Mouse (Mus musculus) layer of hippocampus, adult 18-20 months (tissue): ENCODE measurements around the gene Il4ra. TPM values are rescaled to one million over a fixed set of nuclear protein-coding genes. Genes with fewer than 3 reads are reported as not detected.

Experiments used
- DNase-seq, 2 experiments: peaks; one replicate each; pipeline ENCODE4 v3.0.0; 2022; ENCODE audit warnings: low spot score in 2 of 2
- long read RNA-seq: library from polyadenylated mRNA; stranded (forward); transcript quantifications from one replicate; pipeline ENCODE4 v2.0.0, GENCODE M21; 2021
- total RNA-seq, 2 experiments: library from RNA; stranded (reverse); gene quantifications; 2 replicates each; pipeline ENCODE4 v1.2.3; 2021

Gene Il4ra
- 1 to 10 TPM; 4.0 to 4.7 TPM for total RNA-seq
- long read RNA-seq, full-length matches to known transcripts: 2 of 5 reads
- long read RNA-seq, partial matches to known transcripts: 0 of 5 reads
- long read RNA-seq, other reads (novel, unspliced or antisense): 3 of 5 reads

DNA sequence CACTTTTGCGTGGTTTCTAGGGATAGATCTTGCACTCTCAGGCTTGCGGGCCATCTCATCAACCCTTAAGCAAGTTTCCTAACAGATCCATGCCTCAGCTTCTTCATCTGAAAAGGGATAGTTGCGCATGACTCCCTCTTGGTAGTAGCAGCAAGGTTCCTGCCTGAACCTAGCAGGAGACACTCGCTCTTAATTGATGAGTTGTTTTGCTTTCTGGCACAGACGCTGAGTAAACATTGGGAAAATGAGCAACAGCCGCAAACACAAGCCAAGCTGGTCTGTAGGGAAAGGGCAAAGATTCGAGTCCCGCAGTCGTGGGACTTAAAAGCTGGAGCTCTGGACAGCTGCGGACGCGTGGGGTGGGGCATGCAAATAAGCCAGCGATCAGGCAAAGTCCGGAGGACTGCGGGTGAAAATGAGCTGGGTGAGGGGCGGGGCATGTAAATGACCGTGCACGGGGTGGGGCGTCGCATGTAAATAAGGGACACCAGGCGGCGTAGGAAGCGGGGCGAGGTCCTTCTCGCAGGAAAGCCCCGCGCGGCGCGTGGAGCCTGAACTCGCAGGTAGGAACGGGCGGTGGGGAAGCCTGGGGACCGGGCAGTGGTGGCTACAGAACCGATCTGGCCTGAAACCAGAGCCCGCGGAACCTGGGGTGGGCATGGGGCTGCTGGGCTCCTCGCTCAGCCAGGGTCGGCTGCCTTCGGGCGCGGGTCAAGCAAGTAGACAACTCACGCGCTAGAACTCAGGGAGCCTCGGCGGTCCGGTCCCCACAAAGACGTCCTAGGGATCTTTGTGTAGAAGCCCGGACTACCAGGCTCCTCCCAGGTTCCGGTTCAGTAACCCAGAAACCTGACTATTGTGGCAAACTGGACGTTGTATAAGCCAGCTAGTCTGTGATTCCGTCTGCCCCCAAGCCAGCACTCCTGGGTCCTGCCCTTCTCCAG is at the start of gene Il4ra:
Gene Il4ra, plus strand, starts transcription at position 355 of the 944 bp plus-strand sequence.
- DNase-seq: peak; percentile 19 to 54

DNA sequence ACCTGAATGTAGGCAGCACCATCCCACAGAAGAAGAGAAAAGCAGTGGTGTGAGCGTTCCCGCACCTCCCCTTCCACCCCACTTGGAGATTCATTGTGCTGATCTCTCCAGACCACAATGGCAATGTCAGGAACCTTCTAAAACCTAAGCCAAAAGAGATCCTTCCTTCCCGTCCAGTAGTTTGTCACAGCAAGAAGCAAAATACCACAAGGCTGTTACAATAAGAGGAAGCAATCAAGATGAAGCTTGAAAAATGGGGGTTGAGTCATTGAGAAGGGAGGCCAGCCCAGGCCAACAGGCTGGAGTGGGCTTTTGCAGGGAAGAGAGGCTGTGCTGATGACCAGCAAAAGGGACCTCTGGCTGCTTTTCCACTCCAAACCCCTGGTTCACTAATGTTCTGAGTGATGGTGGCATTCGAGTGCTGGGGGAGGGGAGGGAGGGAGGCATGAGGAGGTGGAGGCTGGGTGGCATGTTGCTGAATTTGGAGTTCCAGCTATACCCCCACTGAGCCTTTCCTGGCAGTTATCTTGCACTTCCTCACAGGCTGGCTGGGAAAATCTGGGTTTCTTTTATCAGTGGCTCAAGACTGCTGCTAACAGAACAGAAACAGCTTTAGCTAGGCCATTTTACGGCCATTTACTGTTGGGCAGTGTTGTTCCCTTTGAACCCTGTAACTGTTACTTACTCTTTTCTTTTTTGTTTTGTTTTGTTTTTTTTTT is 48.4 kb upstream of the Il4ra start:
- DNase-seq: no peak

DNA sequence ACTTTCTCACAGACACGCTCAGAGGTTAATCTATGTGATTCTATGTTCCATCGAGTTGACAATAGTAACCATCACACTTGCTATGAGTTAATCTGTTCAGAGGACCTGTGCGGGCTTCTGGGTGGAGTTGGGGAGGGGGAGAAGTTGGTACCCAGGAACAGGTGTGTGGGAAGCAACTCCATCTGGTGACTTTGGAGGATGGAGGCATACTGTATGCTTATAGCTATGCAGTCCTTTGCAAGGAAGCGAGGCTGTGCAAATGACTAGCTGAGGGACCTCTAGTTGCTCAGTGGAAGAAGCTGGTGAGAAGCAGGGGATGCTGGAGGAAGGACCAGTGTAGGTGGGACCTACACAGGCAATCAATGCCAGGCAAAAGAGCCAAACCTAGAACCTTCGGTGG is 47.3 kb upstream of the Il4ra start:
- DNase-seq: peak; percentile 32 to 59

DNA sequence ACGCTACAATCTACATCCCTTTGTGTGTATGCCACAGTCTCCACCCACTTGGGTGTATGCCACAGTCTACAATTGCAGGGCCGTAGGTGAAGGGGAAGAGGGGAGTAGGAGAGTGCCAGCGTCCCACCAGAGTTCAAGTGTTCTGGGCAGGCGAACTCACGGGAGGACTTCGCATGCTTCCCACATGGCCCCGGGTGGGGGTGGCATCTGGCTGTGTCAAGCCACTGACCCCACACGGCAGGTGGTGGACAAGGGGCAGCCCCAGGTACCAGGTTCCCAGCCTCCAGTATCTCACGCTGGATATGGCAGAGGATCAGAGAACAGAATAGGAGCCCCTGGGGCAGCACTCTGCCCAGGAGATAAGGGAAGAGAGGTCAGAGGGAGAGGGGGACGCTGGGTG is 46.4 kb upstream of the Il4ra start:
- DNase-seq: no peak

DNA sequence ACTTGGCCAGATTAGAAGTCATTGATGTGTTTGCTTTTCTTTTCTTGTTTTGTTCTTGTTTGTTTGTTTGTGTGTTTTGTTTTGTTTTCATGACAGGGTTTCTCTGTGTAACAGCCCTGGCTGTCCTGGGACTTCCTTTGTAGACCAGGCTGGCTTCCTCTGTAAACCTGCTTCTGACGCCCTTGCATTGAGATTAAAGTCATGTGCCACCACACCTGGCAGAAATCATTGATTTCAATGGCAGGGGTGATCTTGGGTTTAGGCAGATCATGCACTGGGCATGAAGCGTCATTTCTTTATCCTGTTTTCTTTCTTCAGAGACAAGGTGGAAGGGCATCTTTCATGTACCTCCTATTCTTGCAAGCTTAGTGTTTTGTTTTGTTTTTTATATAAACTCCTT is 44.6 kb upstream of the Il4ra start:
- DNase-seq: no peak

DNA sequence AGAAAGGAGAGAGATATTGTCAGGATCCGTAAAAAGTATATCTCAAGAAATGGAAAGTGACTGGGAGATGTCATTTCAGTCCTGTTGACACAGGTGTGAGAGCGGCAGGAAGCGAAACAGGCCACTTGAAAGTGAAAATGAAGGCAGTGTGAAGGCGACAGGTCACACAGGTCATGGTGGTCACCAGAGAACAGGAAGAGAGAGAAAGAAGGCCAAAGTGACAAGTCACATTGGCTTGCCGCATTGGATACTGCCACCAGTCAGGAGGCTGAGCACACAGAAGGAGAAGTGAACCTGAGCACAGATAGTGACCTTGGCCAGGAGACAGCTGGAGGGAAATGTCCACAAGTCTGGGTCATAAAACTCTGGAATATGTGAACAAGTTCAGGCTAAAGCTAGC is 40.5 kb upstream of the Il4ra start:
- DNase-seq: no peak

DNA sequence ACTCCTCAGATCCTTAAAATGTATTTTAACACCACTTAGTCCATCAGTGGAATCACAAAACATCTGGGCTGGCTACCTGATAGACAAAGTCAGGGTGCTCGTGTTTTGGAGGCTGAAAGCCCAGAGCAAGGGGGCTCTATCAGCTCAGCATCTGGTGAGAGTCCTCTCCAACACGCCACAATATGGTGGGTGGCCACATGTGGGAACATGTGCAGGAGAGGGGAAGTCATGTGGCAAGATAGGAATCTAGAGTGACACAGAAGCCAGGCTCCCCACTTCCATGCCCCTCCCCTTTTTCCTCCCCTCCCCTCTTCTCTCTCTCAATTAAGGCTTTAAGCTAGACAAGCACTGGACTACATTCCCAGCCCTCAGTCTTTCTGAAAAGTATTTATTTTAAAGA is 40.1 kb upstream of the Il4ra start:
- no peak for DNase-seq

DNA sequence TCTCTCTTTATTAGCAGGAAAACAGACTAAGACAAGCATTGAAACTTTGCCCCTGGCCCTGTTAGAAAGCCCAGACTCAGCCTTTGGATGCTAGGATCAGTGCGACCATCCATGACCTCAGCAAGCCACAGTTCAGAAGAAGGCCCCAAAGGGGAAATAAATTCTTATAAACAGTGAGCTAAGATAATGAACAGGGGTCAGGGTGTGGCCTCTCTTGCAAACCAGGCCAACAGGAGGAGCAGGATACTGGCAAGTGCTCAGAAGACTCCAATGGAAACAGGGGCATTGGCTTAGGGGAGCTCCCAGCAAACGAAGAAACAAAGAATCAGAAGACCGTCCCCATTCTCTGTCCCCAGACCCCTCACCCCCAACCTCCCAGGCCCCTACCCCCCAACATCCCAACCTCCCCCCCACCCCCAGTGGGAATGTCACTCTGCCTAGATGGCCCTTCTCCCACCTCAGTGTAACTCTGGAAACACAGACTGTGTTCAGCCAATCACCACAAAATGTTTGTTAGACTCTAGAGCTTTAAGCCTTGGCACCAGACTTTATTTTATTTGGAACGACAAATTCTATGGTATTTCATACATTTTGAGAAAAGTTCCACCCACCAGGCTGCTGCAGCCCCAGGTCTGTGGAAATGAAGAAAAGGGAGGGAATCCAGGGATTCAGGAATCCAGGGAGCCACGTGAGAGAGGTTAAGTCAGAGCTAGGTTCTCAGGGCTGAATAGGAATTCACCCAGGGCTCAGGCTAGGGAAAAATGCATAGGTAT is 36.7 kb upstream of the Il4ra start:
- DNase-seq: no peak

DNA sequence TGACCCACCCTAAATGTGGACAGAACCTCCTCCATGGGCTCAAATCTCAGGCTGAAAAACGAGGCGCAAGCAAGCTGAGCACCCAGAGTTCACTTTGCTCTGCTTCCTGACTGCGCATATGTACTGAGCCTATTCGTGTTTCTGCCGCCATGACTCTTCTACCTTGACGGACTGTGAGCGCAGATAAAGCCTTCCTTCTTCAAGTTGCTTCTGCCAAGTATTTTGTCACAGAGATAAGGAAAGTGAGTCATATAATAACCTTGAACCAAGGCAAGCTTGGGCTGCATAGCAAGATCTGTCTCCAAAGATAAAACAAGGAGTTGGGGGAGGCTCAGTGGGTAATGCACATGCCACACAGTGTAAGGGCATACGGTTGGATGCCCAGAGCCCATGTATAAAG is 35.2 kb upstream of the Il4ra start:
- no peak for DNase-seq

DNA sequence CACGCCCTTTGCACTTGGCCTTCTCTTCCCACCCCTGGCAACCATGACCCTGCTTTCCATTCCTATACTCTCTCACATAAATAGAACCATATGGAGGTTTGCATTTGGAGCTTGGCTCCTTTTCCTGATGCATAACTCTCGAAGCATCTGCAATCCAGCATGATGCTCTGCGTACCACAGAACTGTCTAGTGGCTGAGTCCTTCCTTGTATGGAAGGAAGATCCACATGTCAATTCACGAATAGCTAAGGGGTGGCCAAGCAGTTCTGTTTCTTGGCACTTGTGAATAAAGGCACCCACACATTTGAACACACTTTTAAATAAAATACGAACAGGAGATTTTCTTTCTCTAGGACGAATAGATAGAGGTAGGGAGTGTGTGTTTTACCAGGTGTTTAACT is 34.5 kb upstream of the Il4ra start:
- DNase-seq: no peak

DNA sequence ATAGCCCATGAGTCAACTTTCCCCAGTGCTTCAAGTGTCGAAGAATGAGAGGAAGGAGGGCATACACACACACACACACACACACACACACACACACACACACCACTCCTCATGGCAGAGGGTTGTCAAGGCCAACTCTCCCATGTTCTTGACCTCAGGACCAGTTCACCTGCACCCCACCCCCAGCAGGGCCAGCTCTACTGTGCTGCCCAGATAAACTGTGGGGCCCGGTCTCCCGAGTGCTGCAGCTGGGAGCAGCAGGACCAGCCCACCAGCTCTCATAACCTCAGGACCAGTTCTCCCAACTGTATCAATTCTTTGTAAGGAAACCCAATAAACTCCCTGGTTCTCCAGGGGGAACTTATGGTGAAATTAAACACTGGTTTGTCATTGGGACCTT is 32.2 kb upstream of the Il4ra start:
- no peak for DNase-seq

DNA sequence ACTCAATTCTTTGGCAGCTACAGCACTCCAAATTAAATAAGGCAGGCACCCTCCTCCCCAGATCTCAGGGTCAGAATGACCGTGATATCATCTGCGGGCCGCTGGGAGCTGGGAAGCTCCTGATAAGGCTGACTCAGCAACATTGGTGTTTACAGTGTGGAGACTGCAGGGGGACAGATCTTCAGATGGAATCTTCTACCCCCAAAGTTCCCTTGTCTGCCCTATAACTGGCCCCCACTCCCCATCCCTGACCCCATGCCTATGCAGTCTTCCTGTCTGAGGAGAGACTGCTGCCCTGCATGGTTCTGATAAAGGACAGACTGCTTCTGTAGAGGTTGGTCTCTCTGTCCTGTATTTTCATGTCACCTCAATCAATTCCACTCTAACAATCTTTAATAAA is 28.9 kb upstream of the Il4ra start:
- DNase-seq: no peak

DNA sequence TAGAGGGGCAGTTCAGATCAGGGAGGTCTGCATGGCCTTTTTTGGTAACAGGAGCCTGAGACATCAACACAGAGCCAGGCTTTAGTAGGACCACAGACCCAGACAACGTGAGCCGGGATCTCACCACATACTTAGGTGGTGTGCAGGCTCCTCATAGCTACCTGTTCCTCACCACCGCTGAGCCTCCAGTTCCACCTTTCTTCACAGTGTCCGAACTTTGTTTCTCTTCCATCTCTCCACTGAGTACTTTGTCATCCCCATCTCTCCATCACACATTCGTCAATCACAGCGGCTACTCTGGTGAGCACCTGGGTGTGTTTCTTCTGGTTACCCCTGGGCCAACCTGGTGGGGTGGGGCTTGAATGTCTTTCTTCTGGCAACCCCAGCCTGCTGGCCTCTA is 24.7 kb upstream of the Il4ra start:
- no peak for DNase-seq

DNA sequence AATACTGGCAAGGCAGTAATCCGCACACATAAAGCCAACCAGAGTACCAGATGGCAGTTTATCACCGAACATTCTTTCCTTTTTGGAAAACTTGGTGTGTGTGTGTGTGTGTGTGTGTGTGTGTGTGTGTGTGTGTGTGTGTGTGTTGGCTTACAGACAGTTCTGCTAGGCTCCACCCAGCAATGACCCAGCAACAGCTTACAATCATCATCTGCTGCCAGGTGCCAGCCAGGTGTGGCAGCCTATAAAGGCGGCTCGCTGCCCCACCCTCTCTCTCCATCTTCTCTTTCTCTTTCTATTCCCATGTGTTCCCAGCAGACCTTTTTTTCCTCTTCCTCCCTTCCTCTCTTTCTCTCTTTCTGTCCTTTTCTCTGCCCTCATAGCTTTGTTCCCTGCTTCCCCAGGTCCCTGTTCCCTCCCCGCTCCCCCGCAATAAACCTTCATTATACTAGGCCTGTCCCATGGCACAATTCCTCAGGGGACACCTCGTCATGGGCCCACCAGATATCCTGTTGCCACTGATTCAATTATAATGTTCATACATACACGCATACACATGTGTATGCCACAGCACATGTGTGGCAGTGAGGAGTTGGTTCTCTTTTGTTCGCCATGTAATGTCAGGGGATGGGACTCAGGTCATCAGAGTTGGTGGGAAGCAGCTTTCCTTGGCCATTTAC is 23.9 kb upstream of the Il4ra start:
- DNase-seq: no peak

DNA sequence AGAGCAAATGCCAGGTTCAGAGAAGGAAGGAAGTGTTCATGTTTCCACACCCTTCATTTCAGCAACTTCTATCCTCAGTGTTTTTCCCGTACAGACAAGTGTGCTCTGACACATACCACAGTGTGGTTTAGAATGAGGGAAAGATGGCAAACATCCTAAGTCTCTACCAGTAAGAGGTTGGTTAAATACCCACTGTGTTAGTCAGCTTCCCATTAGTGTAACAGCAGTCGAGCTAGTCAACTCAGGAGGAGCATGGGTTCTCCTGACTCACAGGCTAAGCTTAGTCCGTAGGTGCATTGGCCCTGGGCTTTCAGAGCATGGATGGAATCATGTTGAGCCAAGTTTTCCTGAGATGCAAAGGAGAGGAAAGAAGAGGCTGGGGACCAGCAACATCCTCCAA is 12.6 kb upstream of the Il4ra start:
- DNase-seq: no peak

DNA sequence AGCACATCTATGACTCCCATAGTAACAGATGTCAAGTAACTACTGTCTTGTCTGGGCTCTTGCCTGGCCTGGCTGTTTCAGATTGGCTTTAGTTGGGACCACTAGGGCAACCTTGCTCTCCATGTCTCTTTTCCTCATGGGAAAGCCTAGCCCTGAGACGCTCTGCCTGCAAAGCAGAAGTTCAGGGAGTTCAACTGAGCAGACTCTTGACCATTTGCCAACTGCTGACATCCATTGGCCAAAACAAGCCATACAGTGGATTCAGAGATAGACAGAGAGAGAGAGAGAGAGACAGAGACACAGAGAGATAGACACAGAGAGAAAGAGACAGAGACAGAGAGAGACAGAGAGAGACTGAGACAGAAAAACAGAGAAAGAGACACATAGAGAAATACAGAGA is 10.9 kb upstream of the Il4ra start:
- DNase-seq: no peak

DNA sequence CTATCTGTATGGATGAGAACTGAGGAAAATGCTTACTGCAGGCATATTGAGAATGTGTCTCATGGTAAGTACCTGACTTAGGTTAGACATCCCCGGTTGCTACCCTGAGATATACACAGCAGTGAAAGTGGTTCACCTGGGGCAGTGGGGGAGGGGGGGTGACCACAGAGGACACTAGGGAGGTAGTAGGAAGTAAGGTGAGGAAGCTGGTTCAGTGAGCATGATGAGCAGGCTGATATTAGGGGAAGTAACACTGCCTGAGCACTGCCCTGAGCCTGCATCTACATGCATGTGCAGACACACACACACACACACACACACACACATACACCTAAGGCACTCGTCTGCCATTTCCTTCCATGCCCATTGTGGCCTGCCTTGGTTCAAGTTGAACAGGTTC is 10.1 kb upstream of the Il4ra start:
- no peak for DNase-seq

DNA sequence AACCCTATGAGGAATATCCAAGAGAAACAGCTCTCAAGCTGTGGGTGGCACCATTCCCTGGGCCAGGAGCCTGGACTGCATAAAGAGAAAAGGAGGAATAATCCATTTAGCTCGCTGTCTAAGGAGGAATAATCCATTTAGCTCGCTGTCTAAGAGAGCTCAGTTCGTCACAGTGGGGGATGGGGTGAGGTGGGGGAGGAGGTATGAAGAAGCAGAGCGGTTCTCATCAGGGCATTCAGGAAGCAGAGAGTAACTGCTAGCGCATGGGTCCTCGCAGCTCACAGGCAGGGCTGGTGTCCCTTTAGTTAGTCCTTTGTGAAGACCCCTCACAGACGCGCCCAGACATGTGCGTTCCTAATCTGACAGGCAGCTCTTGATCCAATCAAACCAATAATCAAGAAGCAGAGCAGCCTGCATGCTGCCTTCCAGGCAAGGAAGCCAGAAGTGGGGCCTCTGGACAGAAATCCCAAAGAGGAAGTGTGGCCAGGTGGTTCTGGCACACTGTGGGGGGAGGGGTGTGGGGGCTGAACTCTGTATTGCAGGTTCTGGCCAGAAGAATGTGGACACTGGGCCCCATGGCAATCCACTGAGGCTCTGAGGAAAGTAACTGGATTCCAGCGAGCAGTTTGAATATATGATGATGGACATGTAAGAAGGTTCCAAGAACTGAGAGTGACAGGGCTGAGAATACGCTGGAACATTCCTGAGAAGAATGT is 9.4 kb upstream of the Il4ra start:
- DNase-seq: no peak

DNA sequence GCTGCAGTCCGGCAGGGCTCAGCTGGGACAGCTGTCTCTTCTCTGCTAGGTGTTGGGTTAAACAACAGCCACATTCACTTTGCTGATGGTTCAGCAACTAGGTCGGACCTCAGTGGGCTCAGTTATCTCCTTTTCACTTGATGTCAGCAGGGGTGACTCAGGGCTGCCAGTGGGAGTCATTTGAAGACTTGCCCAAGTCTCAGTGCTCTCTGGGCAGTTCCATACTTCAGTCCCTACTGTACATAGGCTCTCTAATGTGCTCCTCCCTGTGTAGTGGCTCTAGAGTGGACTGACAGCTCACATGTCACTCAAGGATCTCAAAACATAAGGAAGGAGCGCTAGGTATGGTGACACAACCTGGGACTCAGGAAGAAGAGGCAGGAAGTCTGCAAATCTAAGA is 8.4 kb upstream of the Il4ra start:
- DNase-seq: no peak

DNA sequence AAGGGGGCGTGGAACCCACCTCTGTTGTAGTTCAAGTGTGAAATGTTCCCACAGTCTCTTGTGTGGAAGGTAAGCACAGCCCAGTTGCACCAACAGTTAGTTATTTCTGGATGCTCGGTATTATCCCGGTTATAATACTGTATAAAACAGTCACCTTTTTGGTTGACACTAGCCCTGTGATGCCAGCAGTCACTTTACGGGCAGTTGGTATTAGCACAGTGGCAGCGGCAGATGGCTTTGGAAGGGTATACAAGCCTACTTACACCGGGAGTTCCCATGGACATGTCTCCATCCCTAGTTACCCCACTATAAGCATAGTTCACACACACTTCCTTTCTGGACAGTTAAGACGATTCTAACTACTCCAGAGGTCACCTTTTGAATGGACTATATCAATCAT is 6.6 kb upstream of the Il4ra start:
- DNase-seq: no peak
